Mouse (Mus musculus) heart, adult 9 months (tissue): Measurements from ENCODE around the gene Nlrp4b.
"Not testable (repeated sequence)": the region's sequence is repeated elsewhere in the genome, so short reads cannot be mapped to it uniquely, and the experiment has no call there.

Source experiments
- DNase-seq, 2 experiments: peaks; one replicate each; pipeline ENCODE4 v3.0.0; 2022; ENCODE audit warnings: low spot score in 2 of 2

The Nlrp4b gene

GRCm38 (mm10) chr7:10687489-10687888, at the start of gene Nlrp4b:
Gene Nlrp4b, plus strand, starts transcription at chr7:10687789.
- no peak for DNase-seq

GRCm38 (mm10) chr7:10754264-10754663, 66.7 kb downstream of the Nlrp4b start, which contains the start of gene Vmn1r71:
Gene Vmn1r71, minus strand, starts transcription at chr7:10754364.
- DNase-seq = no peak

GRCm38 (mm10) chr7:10757551-10757950, 70.0 kb downstream of the Nlrp4b start:
- DNase-seq = not testable (repeated sequence)
